Mouse (Mus musculus): Measurements from ENCODE around the gene Gnai2. TPM values are rescaled to one million over a fixed set of nuclear protein-coding genes. Genes with fewer than 3 reads are reported as not detected.
A peak's percentile ranks its signal among the peaks of the same experiment; 100 is the strongest.

The Gnai2 gene
- polyA plus RNA-seq, 1 experiment from 2014 or later, result 570 TPM

DNA sequence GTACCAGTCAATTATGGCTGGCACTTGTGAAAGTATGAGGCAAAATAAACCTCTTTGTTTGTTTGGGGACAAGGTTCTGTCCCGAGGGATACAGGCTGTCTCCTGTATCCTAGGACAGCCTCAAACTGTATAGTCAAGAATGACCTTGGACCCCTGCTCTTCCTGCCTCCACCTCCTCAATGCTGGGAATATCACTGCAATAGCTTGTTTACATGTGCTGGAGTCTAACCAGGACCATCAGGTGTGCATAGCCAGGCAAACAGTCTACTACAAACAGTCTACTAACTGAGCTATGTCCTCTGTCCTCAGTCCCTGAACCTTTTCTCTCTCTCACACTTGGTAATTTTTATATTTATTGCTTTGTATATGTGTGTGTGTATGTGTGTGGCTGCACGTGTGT is 18.3 kb upstream of the Gnai2 start:
- Histone ChIP-seq H3K27me3 (no peaks in the 10 kb centered on the region), H3K36me3 (replicated peaks) (no peaks in the 10 kb centered on the region), H3K27ac (no peak overlapping the region), H3K4me1 (peaks cover 18% of the 10 kb centered on the region), H3K9ac (no peak overlapping the region), H3K4me2 (no peak overlapping the region), H3K4me3 (replicated peaks) (no peak overlapping the region), H3K9me3 (no peaks in the 10 kb centered on the region)
- ATAC-seq (ENCODE audit: low FRiP score), result no peak
- 85% methylated on average over 2 of the region's 2 CpGs for WGBS

DNA sequence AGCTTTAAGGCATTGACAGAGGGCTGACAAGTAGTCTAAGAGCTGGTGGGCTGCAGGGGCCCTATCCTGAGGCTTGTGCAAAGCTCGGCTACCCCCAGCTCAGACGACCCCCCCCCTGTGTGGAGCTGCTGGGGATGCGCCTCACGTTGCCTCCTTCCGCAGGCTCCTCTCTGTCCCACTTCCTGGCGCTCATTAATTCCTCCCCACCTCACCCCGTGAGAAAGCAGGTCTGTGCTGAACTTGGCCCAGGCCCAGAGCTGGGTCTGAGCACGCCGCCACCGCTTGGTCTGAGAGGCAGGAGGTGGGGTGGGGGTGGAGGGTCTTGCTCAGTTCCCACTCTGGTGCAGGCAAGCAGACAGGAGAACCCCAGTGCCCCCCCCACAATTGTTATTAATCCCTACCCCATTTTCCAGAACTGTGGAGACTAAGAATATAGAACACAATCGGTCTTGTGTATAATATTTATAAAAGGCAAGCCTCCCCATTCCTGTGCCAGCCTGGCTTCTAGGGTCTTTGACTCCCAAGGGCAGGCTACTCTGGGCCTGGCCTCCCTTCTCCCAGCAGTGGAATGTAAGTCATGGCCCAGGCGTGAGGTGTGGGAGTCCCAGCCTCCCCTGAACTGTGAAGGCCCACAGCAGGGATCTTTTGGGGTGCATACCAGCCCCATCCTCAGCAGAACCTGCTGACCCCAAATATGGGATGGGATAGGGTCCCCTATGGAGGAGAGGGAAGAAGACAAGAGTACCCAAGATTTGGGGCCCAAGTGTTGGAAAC is 15.7 kb upstream of the Gnai2 start:
- H3K9me3 ChIP-seq, result no peaks in the 10 kb centered on the region
- no peak overlapping the region for H3K4me2 ChIP-seq
- H3K27ac ChIP-seq, result peak overlapping the region; percentile 62
- WGBS, result 36% methylated on average over 12 of the region's 12 CpGs
- H3K36me3 ChIP-seq (replicated peaks), result no peaks in the 10 kb centered on the region
- ATAC-seq (ENCODE audit: low FRiP score), result peak; percentile 77
- no peak overlapping the region for H3K4me3 ChIP-seq (replicated peaks)
- 0 out of 2 replicates have a peak overlapping the region, but pooled peaks have one; percentile 17 for H3K9ac ChIP-seq
- H3K27me3 ChIP-seq, result no peaks in the 10 kb centered on the region
- H3K4me1 ChIP-seq, result peaks cover 18% of the 10 kb centered on the region

DNA sequence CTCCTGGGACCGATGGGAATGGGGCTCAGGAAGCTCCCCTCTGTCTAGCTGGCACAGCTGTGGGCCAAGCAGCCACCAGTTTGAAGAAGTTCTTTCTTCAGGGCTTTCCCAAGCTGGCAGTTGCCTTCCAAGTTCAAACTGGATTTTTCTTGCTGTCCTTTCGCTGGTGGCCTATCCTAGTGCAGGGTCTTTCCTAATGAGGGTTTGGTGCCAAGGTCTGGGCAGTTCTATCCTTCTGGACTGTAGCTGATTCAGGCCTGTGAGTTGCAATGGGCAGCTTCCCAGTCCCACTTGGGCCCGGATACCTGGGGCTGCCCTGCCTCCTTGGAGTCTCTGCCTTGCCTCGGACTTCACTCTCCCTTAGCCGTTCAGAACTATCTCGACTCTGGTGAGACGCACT is 15.1 kb upstream of the Gnai2 start:
- 75% methylated on average over 7 of the region's 7 CpGs for WGBS
- Histone ChIP-seq H3K4me2 (no peak overlapping the region), H3K4me3 (replicated peaks) (no peak overlapping the region), H3K9ac (no peak overlapping the region), H3K9me3 (no peaks in the 10 kb centered on the region), H3K27ac (peak overlapping the region; percentile 62), H3K36me3 (replicated peaks) (no peaks in the 10 kb centered on the region), H3K27me3 (no peaks in the 10 kb centered on the region), H3K4me1 (peaks cover 18% of the 10 kb centered on the region)
- no peak for ATAC-seq (ENCODE audit: low FRiP score)

DNA sequence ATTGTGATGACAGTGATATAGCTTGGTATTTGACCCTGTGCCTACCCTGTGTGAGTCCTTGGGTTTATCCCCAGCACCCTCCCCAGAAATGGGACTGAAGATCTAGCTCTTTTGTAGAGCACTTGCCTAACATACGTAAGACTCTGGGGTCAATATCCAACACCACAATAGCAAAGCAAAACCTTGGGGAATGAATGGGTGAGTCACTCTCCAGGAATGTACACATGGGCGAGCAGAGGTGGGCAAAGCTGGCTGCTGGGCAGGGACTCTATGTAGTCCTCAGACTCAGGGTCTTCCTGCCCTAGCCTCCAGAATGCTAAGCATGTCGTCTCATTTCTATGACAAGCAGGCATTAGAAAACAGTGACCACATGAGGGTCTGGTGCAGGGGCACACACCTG is 13.6 kb upstream of the Gnai2 start:
- H3K27me3 ChIP-seq, result no peaks in the 10 kb centered on the region
- H3K36me3 ChIP-seq (replicated peaks), result no peaks in the 10 kb centered on the region
- no peak overlapping the region for H3K9ac ChIP-seq
- H3K4me3 ChIP-seq (replicated peaks), result no peak overlapping the region
- H3K4me1 ChIP-seq, result peaks cover 27% of the 10 kb centered on the region
- 73% methylated on average over 3 of the region's 3 CpGs for WGBS
- no peak for ATAC-seq (ENCODE audit: low FRiP score)
- H3K9me3 ChIP-seq, result no peaks in the 10 kb centered on the region
- H3K4me2 ChIP-seq, result no peak overlapping the region
- H3K27ac ChIP-seq, result no peak overlapping the region

DNA sequence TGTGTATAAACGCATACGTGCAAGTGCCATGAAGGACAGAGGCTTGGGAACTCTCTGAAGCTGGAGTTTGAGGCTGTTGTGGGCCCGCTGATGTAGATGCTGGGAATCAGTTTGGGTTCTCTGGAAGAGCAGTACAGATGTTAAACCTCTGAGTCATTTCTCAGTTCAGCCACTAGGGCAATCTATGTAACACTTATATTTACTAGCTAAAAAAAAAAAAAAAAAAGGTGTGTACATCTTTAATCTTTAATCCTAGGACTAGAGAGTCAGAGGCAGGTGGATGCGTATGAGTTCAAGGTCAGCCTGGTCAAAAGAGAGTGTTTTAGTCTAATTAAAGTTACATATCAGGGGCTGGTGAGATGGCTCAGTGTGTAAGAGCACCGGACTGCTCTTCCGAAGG is 11.8 kb upstream of the Gnai2 start:
- H3K9me3 ChIP-seq, result no peaks in the 10 kb centered on the region
- no peak overlapping the region for H3K9ac ChIP-seq
- no peaks in the 10 kb centered on the region for H3K36me3 ChIP-seq (replicated peaks)
- 79% methylated on average over 6 of the region's 6 CpGs for WGBS
- no peak overlapping the region for H3K4me2 ChIP-seq
- no peak overlapping the region for H3K4me3 ChIP-seq (replicated peaks)
- peaks cover 28% of the 10 kb centered on the region for H3K4me1 ChIP-seq
- no peaks in the 10 kb centered on the region for H3K27me3 ChIP-seq
- H3K27ac ChIP-seq, result no peak overlapping the region
- no peak for ATAC-seq (ENCODE audit: low FRiP score)

DNA sequence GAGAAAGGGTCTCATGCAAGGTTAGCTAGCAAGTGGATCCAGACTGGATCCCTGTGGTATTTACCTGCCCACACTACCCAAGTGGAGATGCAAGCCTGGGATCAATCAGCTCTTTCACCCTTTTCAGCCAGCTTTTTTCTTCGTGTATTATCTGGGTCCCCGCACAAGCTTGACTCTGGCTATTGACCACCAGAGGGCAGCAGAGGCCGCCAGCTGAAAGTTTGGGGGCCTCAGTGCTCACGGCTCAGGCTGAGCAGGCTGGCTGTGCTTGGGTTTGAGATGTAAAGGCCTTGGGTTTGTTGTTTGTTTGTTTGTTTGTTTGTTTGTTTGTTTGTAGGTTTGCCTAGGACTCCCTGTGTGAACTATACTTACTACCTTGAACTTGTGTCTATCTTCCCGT is 10.4 kb upstream of the Gnai2 start:
- no peak overlapping the region for H3K27ac ChIP-seq
- no peaks in the 10 kb centered on the region for H3K9me3 ChIP-seq
- no peaks in the 10 kb centered on the region for H3K36me3 ChIP-seq (replicated peaks)
- WGBS, result 12% methylated on average over 5 of the region's 5 CpGs
- no peak overlapping the region for H3K4me3 ChIP-seq (replicated peaks)
- peak; percentile 67 for ATAC-seq (ENCODE audit: low FRiP score)
- H3K27me3 ChIP-seq, result no peaks in the 10 kb centered on the region
- no peak overlapping the region for H3K9ac ChIP-seq
- H3K4me1 ChIP-seq, result peaks cover 30% of the 10 kb centered on the region
- no peak overlapping the region for H3K4me2 ChIP-seq

DNA sequence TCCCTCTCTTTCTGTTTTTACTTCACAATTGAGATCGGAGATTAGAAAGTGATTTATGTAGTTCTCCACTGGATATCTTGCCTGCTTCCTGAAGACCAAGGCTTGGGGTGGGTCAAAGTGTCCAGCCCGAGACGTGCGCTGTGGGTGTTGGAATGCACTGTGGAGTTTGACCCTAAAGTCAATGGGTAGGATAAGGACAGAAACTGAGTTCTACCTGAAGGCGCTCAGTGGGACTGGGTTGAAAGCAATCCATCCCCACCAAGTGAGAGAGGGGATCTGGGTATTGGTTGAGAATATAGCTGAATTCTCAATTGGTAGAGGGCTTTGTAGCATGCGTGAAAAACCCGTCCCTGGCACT is 10.0 kb upstream of the Gnai2 start:
- H3K36me3 ChIP-seq (replicated peaks), result no peaks in the 10 kb centered on the region
- no peak overlapping the region for H3K4me3 ChIP-seq (replicated peaks)
- H3K4me2 ChIP-seq, result no peak overlapping the region
- H3K9ac ChIP-seq, result no peak overlapping the region; the same call in 1 of the 2 replicates
- H3K9me3 ChIP-seq, result no peaks in the 10 kb centered on the region
- WGBS, result 60% methylated on average over 7 of the region's 7 CpGs
- peak; percentile 19; the same call in 1 of the 2 replicates for ATAC-seq (ENCODE audit: low FRiP score)
- no peak overlapping the region for H3K27ac ChIP-seq
- H3K27me3 ChIP-seq, result no peaks in the 10 kb centered on the region
- peaks cover 30% of the 10 kb centered on the region for H3K4me1 ChIP-seq

DNA sequence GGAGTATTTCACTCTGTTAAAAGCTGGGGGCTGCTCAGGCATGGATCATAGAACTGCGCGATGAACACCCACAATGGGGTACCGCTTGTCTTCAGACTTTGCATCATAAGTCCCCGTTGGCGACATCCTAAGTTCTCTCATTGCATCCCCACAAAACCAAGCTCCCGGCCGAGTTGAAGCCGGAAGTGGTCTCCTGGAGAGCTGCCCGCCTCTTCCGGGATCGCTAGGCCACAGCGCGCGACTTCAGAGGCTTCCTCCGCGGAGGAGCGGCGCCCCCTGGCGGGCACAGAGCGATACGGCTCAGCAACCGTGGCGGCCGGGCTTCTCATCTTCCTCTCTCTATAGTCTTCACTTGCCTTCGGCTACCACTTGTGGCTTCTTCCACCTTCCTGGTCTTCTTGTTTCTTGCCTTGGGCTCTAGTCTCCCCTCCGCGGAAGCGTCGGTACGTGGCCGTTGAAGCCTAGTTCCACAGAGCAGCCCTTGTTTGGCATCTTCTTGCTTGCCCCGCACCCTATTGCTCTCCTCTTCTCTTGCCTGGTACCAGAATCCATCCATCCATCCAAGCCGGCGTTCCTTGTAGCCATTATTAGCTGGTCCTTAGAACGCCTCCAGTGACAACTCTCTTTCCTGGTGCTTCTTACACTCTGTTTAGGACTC is 9.5 kb upstream of the Gnai2 start:
- WGBS, result 6% methylated on average over 34 of the region's 35 CpGs
- peak overlapping the region; percentile 55 for H3K9ac ChIP-seq

DNA sequence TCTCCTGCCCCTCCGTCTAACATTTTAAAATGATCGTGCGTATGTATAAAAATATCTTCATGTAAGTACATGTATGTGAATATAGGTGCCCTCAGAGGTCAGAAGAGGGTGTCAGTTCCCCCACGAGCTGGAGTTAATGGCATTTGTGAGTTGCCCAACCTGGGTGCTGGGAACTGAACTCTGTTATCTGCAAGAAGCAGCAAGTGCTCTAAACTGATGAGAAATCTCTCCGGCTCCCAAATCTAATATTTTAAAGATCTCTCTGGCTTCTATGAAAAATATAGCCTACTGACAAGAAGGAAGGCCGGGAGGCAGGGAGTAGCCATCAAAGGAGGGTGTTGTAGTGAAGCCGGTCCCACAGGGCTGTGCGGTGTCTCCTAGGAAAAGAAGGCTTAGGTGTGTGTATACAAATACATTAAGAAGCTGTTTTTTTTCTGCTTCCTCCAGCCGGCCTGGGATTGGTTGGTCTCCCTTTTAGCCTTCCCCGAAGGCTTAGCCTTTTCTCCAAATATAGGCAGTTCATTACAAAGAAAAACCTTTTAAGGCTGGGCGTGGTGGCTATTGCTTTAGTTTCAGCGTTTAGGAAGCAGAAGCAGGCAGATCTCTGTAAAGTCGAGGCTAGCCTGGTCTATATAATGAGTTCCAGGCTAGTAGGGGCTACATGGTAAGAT is 8.5 kb upstream of the Gnai2 start:
- Histone ChIP-seq H3K27me3 (no peaks in the 10 kb centered on the region), H3K4me1 (peaks cover 35% of the 10 kb centered on the region), H3K27ac (no peak overlapping the region), H3K36me3 (replicated peaks) (no peaks in the 10 kb centered on the region), H3K4me3 (replicated peaks) (no peak overlapping the region; the same call in 1 of the 2 replicates), H3K9me3 (no peaks in the 10 kb centered on the region), H3K4me2 (no peak overlapping the region), H3K9ac (0 out of 2 replicates have a peak overlapping the region, but pooled peaks have one; percentile 55)
- no peak for ATAC-seq (ENCODE audit: low FRiP score)
- WGBS, result 92% methylated on average over 13 of the region's 13 CpGs

More for the DNA sequence above, 9.5 kb upstream of the Gnai2 start:
- Histone ChIP-seq H3K9me3 (no peaks in the 10 kb centered on the region), H3K36me3 (replicated peaks) (no peaks in the 10 kb centered on the region), H3K27ac (peak overlapping the region; percentile 68), H3K27me3 (no peaks in the 10 kb centered on the region), H3K4me3 (replicated peaks) (peak overlapping the region; percentile 34), H3K4me1 (peaks cover 32% of the 10 kb centered on the region), H3K4me2 (peak overlapping the region; percentile 65)
- peak; percentile 76 for ATAC-seq (ENCODE audit: low FRiP score)

DNA sequence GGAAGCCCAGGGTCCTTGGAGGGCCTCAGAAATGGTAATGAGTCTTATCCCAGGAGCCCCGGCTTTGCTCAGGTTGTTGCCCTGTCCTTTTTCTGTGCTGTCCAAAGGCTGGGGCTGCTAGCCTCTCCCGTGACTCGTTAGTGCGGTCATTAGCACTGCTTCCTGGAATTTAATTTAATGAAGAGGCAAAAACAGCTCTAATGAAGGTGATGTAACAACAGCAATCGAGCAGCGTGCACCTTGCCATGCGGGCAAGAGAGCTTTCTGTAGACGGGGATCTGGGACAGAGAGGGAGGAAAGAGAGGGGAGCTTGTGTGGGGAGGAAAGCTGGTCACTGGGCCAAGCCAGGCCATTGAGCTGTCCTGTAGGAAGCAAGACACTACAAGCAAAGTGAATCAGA is 6.5 kb upstream of the Gnai2 start:
- Histone ChIP-seq H3K36me3 (replicated peaks) (no peaks in the 10 kb centered on the region), H3K4me1 (peaks cover 48% of the 10 kb centered on the region), H3K9ac (0 out of 2 replicates have a peak overlapping the region, but pooled peaks have one; percentile 25), H3K4me3 (replicated peaks) (no peak overlapping the region), H3K9me3 (no peaks in the 10 kb centered on the region), H3K27ac (peak overlapping the region; percentile 51), H3K4me2 (no peak overlapping the region), H3K27me3 (no peaks in the 10 kb centered on the region)
- no peak for ATAC-seq (ENCODE audit: low FRiP score)
- 26% methylated on average over 8 of the region's 8 CpGs for WGBS

DNA sequence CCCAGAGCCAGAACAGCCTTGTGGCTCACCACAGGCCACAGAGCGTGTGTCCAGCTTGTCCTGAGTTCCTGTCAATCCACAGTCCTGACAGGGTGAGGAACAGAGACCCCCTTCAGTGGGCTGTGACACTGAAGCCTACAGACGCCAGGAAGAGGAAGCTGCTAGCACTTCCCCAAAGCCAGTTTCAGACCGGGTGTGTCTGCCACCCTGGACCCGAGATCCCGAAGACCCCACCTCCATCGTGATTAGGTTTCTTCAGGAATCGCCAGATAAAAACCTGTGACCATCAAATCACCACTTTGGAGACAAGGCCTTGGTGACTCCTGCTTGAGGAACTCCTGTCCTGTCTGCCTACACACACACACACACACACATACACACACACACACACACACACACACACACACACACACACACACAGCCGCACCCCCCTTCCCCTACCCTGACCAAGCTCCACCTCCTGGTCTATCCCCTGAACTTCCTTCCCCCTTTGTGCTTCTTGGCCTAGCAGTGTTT is 5.1 kb upstream of the Gnai2 start:
- Histone ChIP-seq H3K27ac (peak overlapping the region; percentile 50; the same call in 1 of the 2 replicates), H3K9ac (peak overlapping the region; percentile 12; the same call in 1 of the 2 replicates), H3K9me3 (no peaks in the 10 kb centered on the region), H3K4me1 (peaks cover 61% of the 10 kb centered on the region), H3K4me2 (no peak overlapping the region), H3K4me3 (replicated peaks) (no peak overlapping the region), H3K27me3 (no peaks in the 10 kb centered on the region), H3K36me3 (replicated peaks) (no peaks in the 10 kb centered on the region)
- 29% methylated on average over 8 of the region's 8 CpGs for WGBS
- no peak for ATAC-seq (ENCODE audit: low FRiP score)

DNA sequence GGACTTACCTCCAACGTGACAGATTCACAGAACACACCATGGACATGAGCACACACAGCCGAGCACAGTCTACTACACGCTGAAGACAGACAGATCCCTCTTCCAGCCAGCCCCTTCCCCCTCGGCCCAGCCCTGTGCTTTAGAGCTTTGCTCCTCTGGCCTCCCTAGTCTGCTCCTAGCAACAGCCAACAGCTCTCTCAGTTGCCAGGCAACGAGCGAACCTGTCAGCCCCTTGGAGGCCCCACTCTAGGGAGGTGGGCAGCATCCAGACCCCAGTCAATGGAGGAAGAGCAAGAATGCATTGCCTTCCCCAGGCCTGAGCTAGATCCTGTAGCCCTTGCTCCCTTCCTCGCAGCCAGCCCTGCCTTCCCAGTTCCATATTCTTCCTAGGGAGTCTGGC is 1.9 kb upstream of the Gnai2 start:
- Histone ChIP-seq H3K4me3 (replicated peaks) (peak overlapping the region; percentile 11; the same call in 1 of the 2 replicates), H3K36me3 (replicated peaks) (no peaks in the 10 kb centered on the region; the same call in 1 of the 2 replicates), H3K4me2 (peak overlapping the region; percentile 43), H3K9ac (peak overlapping the region; percentile 25; the same call in 1 of the 2 replicates), H3K9me3 (no peaks in the 10 kb centered on the region), H3K4me1 (peaks cover 75% of the 10 kb centered on the region), H3K27ac (peak overlapping the region; percentile 89), H3K27me3 (no peaks in the 10 kb centered on the region)
- WGBS, result 3% methylated on average over 7 of the region's 7 CpGs
- ATAC-seq (ENCODE audit: low FRiP score), result peak; percentile 62

Data from forebrain, embryonic 12.5 days (tissue).